Mouse (Mus musculus) intestine, postnatal 0 days (tissue): Measurements from ENCODE around the gene Pno1. TPM values are rescaled to one million over a fixed set of nuclear protein-coding genes. Genes with fewer than 3 reads are reported as not detected.
A peak's percentile ranks its signal among the peaks of the same experiment; 100 is the strongest.

Source experiments
- ATAC-seq: fragments of 200-750 bp; cut with Nextera tagmentation; 2 replicates; pipeline ENCODE4 v1.8.0; 2017; ENCODE audit warnings: mild to moderate bottlenecking, moderate TSS enrichment, moderate library complexity
- H3K27ac ChIP-seq: fragments of 300-500 bp; sonication (generic); 2 replicates; pipeline ENCODE4 v1.5.1; 2014; ENCODE audit warnings: mild to moderate bottlenecking, low read depth, low read length, moderate library complexity
- H3K27me3 ChIP-seq: fragments of 300-500 bp; sonication (generic); replicated peaks from 2 replicates; pipeline ENCODE4 v1.6.1; 2014; ENCODE audit warnings: low read length, mixed read lengths; ENCODE audit not compliant: control insufficient read depth, insufficient read depth
- H3K36me3 ChIP-seq: fragments of 300-500 bp; sonication (generic); 2 replicates; pipeline ENCODE4 v1.6.1; 2014; ENCODE audit warnings: mild to moderate bottlenecking, moderate library complexity; ENCODE audit not compliant: control insufficient read depth, insufficient read depth
- H3K4me1 ChIP-seq: fragments of 300-500 bp; sonication (generic); replicated peaks from 2 replicates; pipeline ENCODE4 v1.6.1; 2014; ENCODE audit warnings: antibody characterized with exemption, low read length, mixed read lengths; ENCODE audit not compliant: control insufficient read depth, insufficient read depth
- H3K4me2 ChIP-seq: fragments of 300-500 bp; sonication (generic); replicated peaks from 2 replicates; pipeline ENCODE4 v1.6.1; 2014; ENCODE audit warnings: low read depth, mild to moderate bottlenecking, moderate library complexity
- H3K4me3 ChIP-seq: fragments of 300-500 bp; sonication (generic); 2 replicates; pipeline ENCODE4 v1.5.1; 2014; ENCODE audit warnings: low read depth, low read length
- H3K9ac ChIP-seq: fragments of 300-500 bp; sonication (generic); 2 replicates; pipeline ENCODE4 v1.6.1; 2014; ENCODE audit warnings: mild to moderate bottlenecking, low read depth, low read length
- H3K9me3 ChIP-seq: fragments of 300-500 bp; sonication (generic); 2 replicates; pipeline ENCODE4 v1.6.1; 2016; ENCODE audit warnings: mixed run types; ENCODE audit not compliant: control insufficient read depth
- CTCF ChIP-seq: sonication (generic); IDR thresholded peaks from 2 replicates; pipeline ENCODE4 v1.5.1; 2016; ENCODE audit warnings: low read depth, mild to moderate bottlenecking, control low read depth, antibody characterized with exemption, moderate library complexity
- WGBS: fragments of 180-500 bp; shearing (Covaris S2); extraction: QIAGEN DNeasy Blood & Tissue Kit; methylation state at CpG from one replicate; pipeline ENCODE4 v1.1.7; 2014; 5-methylcytosine and 5-hydroxymethylcytosine counted together
- polyA plus RNA-seq: library from polyadenylated mRNA; unstranded; fragments of >200 nt; fragmentation: Nextera tagmentation; extraction: Ambion mirVana; gene quantifications from 2 replicates; pipeline ENCODE4 v1.2.1, GENCODE M21; 2015

Pno1 gene
- polyA plus RNA-seq, 1 experiment from 2014 or later: 54.1 TPM

GRCm38 (mm10) chr11:17187649-17188048 is 23.7 kb downstream of the Pno1 start:
- no peak overlapping the region for H3K4me2 ChIP-seq
- H3K9me3 ChIP-seq: no peaks in the 10 kb centered on the region
- TF ChIP-seq CTCF: no peak
- no peak overlapping the region for H3K27ac ChIP-seq
- WGBS: 85% methylated on average over 3 of the region's 3 CpGs
- H3K36me3 ChIP-seq: peaks cover 4% of the 10 kb centered on the region; the same call in 1 of the 2 replicates
- H3K9ac ChIP-seq: no peak overlapping the region
- no peak overlapping the region for H3K4me3 ChIP-seq
- no peak for ATAC-seq
- 0 out of 2 replicates have a peak, but pooled peaks cover 4% of the 10 kb centered on the region for H3K4me1 ChIP-seq
- H3K27me3 ChIP-seq: no peaks in the 10 kb centered on the region

DNA sequence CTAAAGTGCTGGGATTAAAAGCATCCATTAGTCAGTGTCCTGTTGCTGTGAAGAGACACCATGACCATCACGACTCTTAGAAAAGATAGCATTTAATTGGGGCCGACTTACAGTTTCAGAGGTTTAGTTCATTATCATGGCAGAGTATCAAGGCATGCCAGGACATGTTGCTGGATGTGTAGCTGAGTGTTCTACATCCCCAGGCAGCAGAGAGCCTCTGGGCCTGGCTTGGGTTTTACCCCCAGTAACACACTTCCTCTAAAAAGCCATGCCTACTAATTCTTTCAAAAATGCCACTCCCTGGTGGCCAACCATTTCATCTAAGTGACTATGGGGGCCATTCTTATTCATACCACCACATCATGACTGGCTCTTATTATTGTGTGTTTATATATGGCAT is 28.2 kb downstream of the Pno1 start:
- Histone ChIP-seq H3K36me3 (peaks cover 4% of the 10 kb centered on the region; the same call in 1 of the 2 replicates), H3K9ac (no peak overlapping the region), H3K4me3 (no peak overlapping the region), H3K4me1 (no peaks in the 10 kb centered on the region), H3K9me3 (no peaks in the 10 kb centered on the region), H3K27ac (no peak overlapping the region), H3K27me3 (no peaks in the 10 kb centered on the region), H3K4me2 (no peak overlapping the region)
- 92% methylated on average over 2 of the region's 2 CpGs for WGBS
- no peak for TF ChIP-seq CTCF
- ATAC-seq: no peak

- no peak for ATAC-seq
- 77% methylated on average over 3 of the region's 3 CpGs for WGBS
- H3K9me3 ChIP-seq: no peaks in the 10 kb centered on the region
Observed at GRCm38 (mm10) chr11:17181807-17182206, 29.6 kb downstream of the Pno1 start, which contains the start of gene Wdr92. Gene Wdr92, plus strand, starts transcription at chr11:17182107.

GRCm38 (mm10) chr11:17180753-17181152 is 30.6 kb downstream of the Pno1 start:
- H3K27me3 ChIP-seq: no peaks in the 10 kb centered on the region
- H3K9me3 ChIP-seq: no peaks in the 10 kb centered on the region
- no peak overlapping the region for H3K4me2 ChIP-seq
- H3K9ac ChIP-seq: no peak overlapping the region
- peaks cover 4% of the 10 kb centered on the region; the same call in 1 of the 2 replicates for H3K36me3 ChIP-seq
- no peak overlapping the region for H3K27ac ChIP-seq
- no peaks in the 10 kb centered on the region for H3K4me1 ChIP-seq
- 81% methylated on average over 3 of the region's 3 CpGs for WGBS
- no peak for TF ChIP-seq CTCF
- no peak for ATAC-seq
- no peak overlapping the region for H3K4me3 ChIP-seq

More at GRCm38 (mm10) chr11:17181807-17182206, 29.6 kb downstream of the Pno1 start, which contains the start of gene Wdr92:
- no peak within 1 kb of the TSS for H3K4me3 ChIP-seq
- no peak for TF ChIP-seq CTCF
- peaks cover 4% of the 10 kb centered on the region; the same call in 1 of the 2 replicates for H3K36me3 ChIP-seq
- H3K9ac ChIP-seq: no peak within 1 kb of the TSS
- no peaks in the 10 kb centered on the region for H3K27me3 ChIP-seq
- H3K27ac ChIP-seq: no peak within 1 kb of the TSS
- no peaks in the 10 kb centered on the region for H3K4me1 ChIP-seq
- H3K4me2 ChIP-seq: no peak within 1 kb of the TSS

- Histone ChIP-seq H3K9ac (no peak overlapping the region), H3K4me1 (no peaks in the 10 kb centered on the region), H3K27me3 (no peaks in the 10 kb centered on the region), H3K4me3 (no peak overlapping the region), H3K36me3 (0 out of 2 replicates have a peak, but pooled peaks cover 3% of the 10 kb centered on the region), H3K9me3 (no peaks in the 10 kb centered on the region), H3K4me2 (no peak overlapping the region), H3K27ac (no peak overlapping the region)
- peak; percentile 93 for ATAC-seq
- no peak for TF ChIP-seq CTCF
- 81% methylated on average over 1 of the region's 1 CpGs for WGBS
Observed at GRCm38 (mm10) chr11:17176638-17177037, 34.7 kb downstream of the Pno1 start.

DNA sequence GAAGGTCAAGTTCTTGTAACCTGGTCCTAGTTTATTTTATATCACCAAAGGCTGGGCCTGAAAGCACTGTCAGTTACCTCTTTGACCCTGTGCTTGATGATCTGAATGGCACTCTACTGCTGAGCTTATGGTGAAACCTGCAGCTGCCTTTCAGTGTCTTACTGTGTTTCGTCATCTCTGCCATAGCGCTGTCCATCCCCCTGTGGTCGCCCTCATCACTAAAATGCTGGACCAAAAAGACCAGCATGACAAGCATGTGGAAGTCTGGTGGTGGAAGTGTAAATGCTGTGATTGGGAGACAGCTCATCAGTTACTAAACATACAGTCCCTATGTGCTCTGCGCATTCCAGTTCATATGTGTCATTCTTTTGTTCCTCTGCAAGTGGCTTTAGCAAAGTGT is 39.1 kb downstream of the Pno1 start:
- Histone ChIP-seq H3K4me2 (no peak overlapping the region), H3K36me3 (0 out of 2 replicates have a peak, but pooled peaks cover 3% of the 10 kb centered on the region), H3K27ac (no peak overlapping the region), H3K4me1 (peaks cover 9% of the 10 kb centered on the region), H3K27me3 (no peaks in the 10 kb centered on the region), H3K9ac (no peak overlapping the region), H3K4me3 (no peak overlapping the region), H3K9me3 (no peaks in the 10 kb centered on the region)
- WGBS: 93% methylated on average over 4 of the region's 4 CpGs
- no peak for TF ChIP-seq CTCF
- no peak for ATAC-seq
